Mouse (Mus musculus) lung, adult 2 months (tissue): Measurements from ENCODE around the gene Mast1.

Experiments
- CTCF ChIP-seq: fragments of 200-500 bp; IDR thresholded peaks from 2 replicates; pipeline ENCODE4 v1.5.1; 2011; ENCODE audit warnings: mild to moderate bottlenecking, low read length, control low read depth; ENCODE audit not compliant: insufficient read depth
- POLR2A ChIP-seq: fragments of 200-500 bp; IDR thresholded peaks from 2 replicates; pipeline ENCODE4 v1.6.1; 2011; ENCODE audit warnings: low read depth, mild to moderate bottlenecking, control low read depth, low read length, borderline replicate concordance; ENCODE audit errors: extremely low read depth

DNA sequence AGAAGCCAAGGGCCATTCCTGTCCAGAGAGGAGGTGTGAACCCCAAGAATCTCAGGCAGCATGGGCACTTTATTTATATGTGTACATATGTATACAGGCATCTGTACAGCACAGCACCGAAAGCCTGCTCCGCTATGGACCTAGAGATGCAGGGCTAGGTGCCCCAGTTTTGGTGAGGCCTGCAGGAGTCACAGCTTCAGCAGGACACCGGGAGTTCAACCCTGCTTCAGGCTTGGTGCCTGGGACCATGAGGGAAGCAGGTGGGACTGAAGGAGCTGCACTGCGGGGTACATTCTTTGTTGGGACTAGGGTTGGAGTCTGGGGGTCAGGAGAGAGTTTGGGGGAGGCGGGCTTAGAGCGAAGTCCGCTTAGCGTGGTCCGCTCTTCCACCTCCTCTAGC lies 25.3 kb downstream of the Mast1 start:
- TF ChIP-seq CTCF (no peak), POLR2A (no peak)
